Mouse (Mus musculus) liver, embryonic 14.5 days (tissue): ENCODE data around the gene Auts2. TPM values are rescaled to one million over a fixed set of nuclear protein-coding genes. Genes with fewer than 3 reads are reported as not detected.

Source experiments
- ATAC-seq: fragments of 200-750 bp; cut with Nextera tagmentation; 2 replicates; pipeline ENCODE4 v1.8.0; 2017; ENCODE audit warnings: moderate number of reproducible peaks, mild to moderate bottlenecking, moderate library complexity; ENCODE audit not compliant: insufficient read depth
- DNase-seq, 3 experiments: peaks; one replicate each; pipeline ENCODE4 v3.0.0-alpha.2; 2012 to 2013; ENCODE audit warnings: low read depth in 3 of 3, low spot score in 3 of 3
- H3K27ac ChIP-seq: fragments of 300-500 bp; sonication (generic); 2 replicates; pipeline ENCODE4 v1.5.1; 2014; ENCODE audit warnings: moderate library complexity, mild to moderate bottlenecking, control low read depth, inconsistent platforms
- H3K27me3 ChIP-seq: fragments of 300-500 bp; sonication (generic); 2 replicates; pipeline ENCODE4 v1.6.1; 2014; ENCODE audit warnings: mild to moderate bottlenecking, low read length, moderate library complexity; ENCODE audit not compliant: control insufficient read depth, insufficient read depth
- H3K36me3 ChIP-seq: fragments of 300-500 bp; sonication (generic); replicated peaks from 2 replicates; pipeline ENCODE4 v1.6.1; 2014; ENCODE audit warnings: low read depth; ENCODE audit not compliant: control insufficient read depth, insufficient read depth
- H3K4me1 ChIP-seq, 2 experiments: fragments of 200-500 bp in 1 of 2; fragments of 300-500 bp in 1 of 2; sonication (generic) in 1 of 2; replicated peaks; 2 replicates each; pipeline ENCODE4 v1.6.1; 2012 to 2014; ENCODE audit warnings: antibody characterized with exemption in 1 of 2, inconsistent platforms in 1 of 2, low read length in 1 of 2; ENCODE audit not compliant: control insufficient read depth in 2 of 2, insufficient read depth in 2 of 2
- H3K4me2 ChIP-seq: fragments of 300-500 bp; sonication (generic); 2 replicates; pipeline ENCODE4 v1.6.1; 2014; ENCODE audit warnings: low read depth, mild to moderate bottlenecking, control low read depth, moderate library complexity
- H3K4me3 ChIP-seq, 2 experiments: fragments of 200-500 bp in 1 of 2; fragments of 300-500 bp in 1 of 2; sonication (generic) in 1 of 2; 2 replicates each; pipeline ENCODE4 v1.5.1; 2012 to 2014; ENCODE audit warnings: low read depth in 2 of 2, low read length in 2 of 2, mild to moderate bottlenecking in 2 of 2, control low read depth in 1 of 2, inconsistent platforms in 1 of 2, moderate library complexity in 1 of 2; ENCODE audit not compliant: insufficient read depth in 1 of 2
- H3K9ac ChIP-seq: fragments of 300-500 bp; sonication (generic); replicated peaks from 2 replicates; pipeline ENCODE4 v1.6.1; 2014; ENCODE audit warnings: mild to moderate bottlenecking, control low read depth, moderate library complexity
- H3K9me3 ChIP-seq: fragments of 300-500 bp; sonication (generic); 2 replicates; pipeline ENCODE4 v1.6.1; 2016; ENCODE audit warnings: low read length, mixed read lengths; ENCODE audit not compliant: control insufficient read depth
- CTCF ChIP-seq: IDR thresholded peaks from 2 replicates; pipeline ENCODE4 v1.5.1; 2016; ENCODE audit warnings: antibody characterized with exemption, low read depth, control low read depth
- EP300 ChIP-seq: IDR thresholded peaks from 2 replicates; pipeline ENCODE4 v1.6.1; 2016; ENCODE audit warnings: antibody characterized with exemption, low read depth
- WGBS: fragments of 180-500 bp; shearing (Covaris S2); extraction: QIAGEN DNeasy Blood & Tissue Kit; methylation state at CpG from one replicate; pipeline ENCODE4 v1.1.7; 2014; ENCODE audit not compliant: insufficient replicate concordance; 5-methylcytosine and 5-hydroxymethylcytosine counted together
- polyA plus RNA-seq, 2 experiments: library from polyadenylated mRNA; depleted of rRNA in 1 of 2; stranded (reverse) in 1 of 2; unstranded in 1 of 2; fragments of >200 nt; fragmentation: Nextera tagmentation in 1 of 2; extraction: Ambion mirVana in 1 of 2; gene quantifications; 2 replicates each; pipeline versions ENCODE4 v1.2.1 to v1.2.3; 2012 to 2014

The Auts2 gene
- polyA plus RNA-seq, 2 experiments = 0.77 to 1.6 TPM

GRCm38 (mm10) chr5:132540841-132541311 lies 2.3 kb downstream of the Auts2 start:
- H3K27ac ChIP-seq = no peak overlapping the region
- H3K9ac ChIP-seq = 0 out of 2 replicates have a peak overlapping the region, but pooled peaks have one; percentile 34
- DNase-seq (no peak), ATAC-seq (no peak)
- H3K9me3 ChIP-seq = no peaks in the 10 kb centered on the region
- peak overlapping the region; percentile 42 to 50 for H3K4me3 ChIP-seq
- H3K27me3 ChIP-seq = peaks cover 32% of the 10 kb centered on the region
- 9% methylated on average over 7 of the region's 7 CpGs for WGBS
- peak overlapping the region; percentile 61 for H3K4me2 ChIP-seq
- TF ChIP-seq CTCF (no peak), EP300 (no peak)
- H3K36me3 ChIP-seq = no peaks in the 10 kb centered on the region
- H3K4me1 ChIP-seq = peaks cover 0 to 2% of the 10 kb centered on the region in 2 experiments; a peak in 1 of 4 replicates

- DNase-seq = no peak
- Histone ChIP-seq H3K4me1 (peaks cover 0 to 2% of the 10 kb centered on the region in 2 experiments; a peak in 1 of 4 replicates), H3K4me2 (no peak overlapping the region), H3K4me3 (no peak overlapping the region), H3K27ac (no peak overlapping the region), H3K36me3 (no peaks in the 10 kb centered on the region), H3K9ac (no peak overlapping the region), H3K27me3 (peaks cover 18% of the 10 kb centered on the region), H3K9me3 (no peaks in the 10 kb centered on the region)
- TF ChIP-seq EP300 (no peak), CTCF (no peak)
- WGBS = 54% methylated on average over 4 of the region's 4 CpGs
- no peak for ATAC-seq
Measured at GRCm38 (mm10) chr5:132537475-132537874, 5.7 kb downstream of the Auts2 start.

DNA sequence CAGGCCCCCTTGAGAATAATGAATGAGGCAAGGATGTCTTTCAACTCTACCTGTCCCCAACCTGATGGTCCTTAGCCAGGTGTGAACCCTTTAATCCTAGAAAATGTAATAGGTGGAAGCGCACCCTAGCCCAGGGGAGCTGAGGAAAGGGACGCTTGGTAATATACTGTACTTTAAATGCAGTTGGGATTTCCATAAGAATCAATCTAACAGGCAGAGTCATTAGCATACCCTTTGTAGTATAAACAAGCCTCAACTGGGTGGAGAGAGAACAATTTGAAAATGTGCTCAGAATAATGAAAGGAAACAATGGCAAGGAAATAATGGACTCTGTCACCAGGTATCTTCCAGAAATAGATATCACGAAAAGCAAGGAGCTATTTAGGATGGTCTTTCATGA lies 16.7 kb downstream of the Auts2 start:
- DNase-seq = no peak
- TF ChIP-seq EP300 (no peak), CTCF (no peak)
- 69% methylated on average over 3 of the region's 3 CpGs for WGBS
- no peaks in the 10 kb centered on the region for H3K9me3 ChIP-seq
- no peak overlapping the region for H3K9ac ChIP-seq
- H3K4me3 ChIP-seq = no peak overlapping the region
- H3K27me3 ChIP-seq = no peaks in the 10 kb centered on the region
- H3K36me3 ChIP-seq = no peaks in the 10 kb centered on the region
- H3K27ac ChIP-seq = no peak overlapping the region
- peaks cover 0 to 8% of the 10 kb centered on the region in 2 experiments; a peak in 1 of 4 replicates for H3K4me1 ChIP-seq
- ATAC-seq = no peak
- no peak overlapping the region for H3K4me2 ChIP-seq

DNA sequence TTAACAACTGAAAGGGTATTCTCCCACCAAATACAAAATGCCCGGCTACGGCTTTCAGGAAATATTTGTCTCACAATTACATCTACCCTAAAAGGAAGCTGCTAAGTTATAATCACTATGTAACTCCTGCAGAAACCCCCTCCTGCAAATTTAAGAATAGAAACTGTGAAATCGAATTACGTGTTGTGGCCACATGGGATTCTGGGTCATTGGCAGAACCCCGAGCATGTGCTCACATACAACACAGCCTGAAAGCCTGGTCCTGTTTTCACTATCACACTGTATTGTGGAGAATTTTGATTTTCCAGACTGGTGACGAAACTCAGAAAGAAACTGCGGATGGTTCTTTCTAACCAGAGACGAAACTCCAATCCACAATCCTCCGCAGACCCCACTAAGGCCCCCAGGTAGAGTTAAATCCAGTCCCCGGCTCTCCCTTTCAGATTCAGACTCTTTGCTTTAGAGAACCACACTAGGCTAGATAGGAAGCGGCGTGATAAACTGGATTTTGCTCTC lies 21.7 kb downstream of the Auts2 start:
- Histone ChIP-seq H3K4me3 (no peak overlapping the region), H3K4me1 (0 out of 4 replicates have a peak, but pooled peaks cover 0 to 3% of the 10 kb centered on the region in 2 experiments), H3K36me3 (no peaks in the 10 kb centered on the region), H3K27ac (no peak overlapping the region), H3K4me2 (no peak overlapping the region), H3K9me3 (no peaks in the 10 kb centered on the region), H3K9ac (no peak overlapping the region), H3K27me3 (no peaks in the 10 kb centered on the region)
- DNase-seq (no peak), ATAC-seq (no peak)
- WGBS = 69% methylated on average over 12 of the region's 12 CpGs
- no peak for TF ChIP-seq EP300
- TF ChIP-seq CTCF = no peak

- Histone ChIP-seq H3K4me2 (no peak overlapping the region), H3K4me3 (no peak overlapping the region), H3K9ac (no peak overlapping the region), H3K4me1 (0 out of 4 replicates have a peak, but pooled peaks cover 0 to 3% of the 10 kb centered on the region in 2 experiments), H3K9me3 (no peaks in the 10 kb centered on the region), H3K27me3 (no peaks in the 10 kb centered on the region), H3K27ac (no peak overlapping the region), H3K36me3 (no peaks in the 10 kb centered on the region)
- ATAC-seq = no peak
- WGBS = 59% methylated on average over 6 of the region's 6 CpGs
- no peak for DNase-seq
- no peak for TF ChIP-seq EP300
- TF ChIP-seq CTCF = no peak
Measured at GRCm38 (mm10) chr5:132517879-132518278, 25.3 kb downstream of the Auts2 start.
